Mouse (Mus musculus) heart, embryonic 11.5 days (tissue): Measurements from ENCODE around the gene Nfatc2. TPM values are rescaled to one million over a fixed set of nuclear protein-coding genes. Genes with fewer than 3 reads are reported as not detected.

Experiments used
- ATAC-seq: fragments of 200-750 bp; cut with Nextera tagmentation; replicated peaks from 2 replicates; pipeline ENCODE4 v1.8.0; 2017; ENCODE audit warnings: moderate library complexity; ENCODE audit not compliant: insufficient number of reproducible peaks, low FRiP score, low TSS enrichment
- H3K27ac ChIP-seq: fragments of 300-500 bp; sonication (generic); 2 replicates; pipeline ENCODE4 v1.5.1; 2014; ENCODE audit warnings: mild to moderate bottlenecking, low read depth, low read length
- H3K27me3 ChIP-seq: fragments of 300-500 bp; sonication (generic); 2 replicates; pipeline ENCODE4 v1.6.1; 2014; ENCODE audit warnings: mild to moderate bottlenecking, low read length, mixed read lengths; ENCODE audit not compliant: control insufficient read depth, insufficient read depth
- H3K36me3 ChIP-seq: fragments of 300-500 bp; sonication (generic); 2 replicates; pipeline ENCODE4 v1.6.1; 2014; ENCODE audit warnings: mild to moderate bottlenecking, low read length, moderate library complexity, mixed read lengths; ENCODE audit not compliant: control insufficient read depth, insufficient read depth
- H3K4me1 ChIP-seq: fragments of 300-500 bp; sonication (generic); 2 replicates; pipeline ENCODE4 v1.6.1; 2014; ENCODE audit warnings: low read length; ENCODE audit not compliant: control insufficient read depth, insufficient read depth
- H3K4me2 ChIP-seq: fragments of 300-500 bp; sonication (generic); 2 replicates; pipeline ENCODE4 v1.6.1; 2014; ENCODE audit warnings: mild to moderate bottlenecking, moderate library complexity
- H3K4me3 ChIP-seq: fragments of 300-500 bp; sonication (generic); 2 replicates; pipeline ENCODE4 v1.5.1; 2014; ENCODE audit warnings: low read depth, low read length
- H3K9ac ChIP-seq: fragments of 300-500 bp; sonication (generic); 2 replicates; pipeline ENCODE4 v1.6.1; 2014; ENCODE audit warnings: mild to moderate bottlenecking, low read depth, low read length, moderate library complexity
- H3K9me3 ChIP-seq: fragments of 300-500 bp; sonication (generic); replicated peaks from 2 replicates; pipeline ENCODE4 v1.6.1; 2016; ENCODE audit warnings: low read length; ENCODE audit not compliant: control insufficient read depth
- WGBS: fragments of 180-500 bp; shearing (Covaris S2); extraction: QIAGEN DNeasy Blood & Tissue Kit; methylation state at CpG from one replicate; pipeline ENCODE4 v1.1.7; 2014; ENCODE audit not compliant: insufficient replicate concordance; 5-methylcytosine and 5-hydroxymethylcytosine counted together
- polyA plus RNA-seq: library from polyadenylated mRNA; unstranded; fragments of >200 nt; fragmentation: Nextera tagmentation; extraction: Ambion mirVana; gene quantifications from 2 replicates; pipeline ENCODE4 v1.2.1, GENCODE M21; 2014

Nfatc2 gene
- polyA plus RNA-seq, 1 experiment from 2014 or later, result 4.2 TPM

DNA sequence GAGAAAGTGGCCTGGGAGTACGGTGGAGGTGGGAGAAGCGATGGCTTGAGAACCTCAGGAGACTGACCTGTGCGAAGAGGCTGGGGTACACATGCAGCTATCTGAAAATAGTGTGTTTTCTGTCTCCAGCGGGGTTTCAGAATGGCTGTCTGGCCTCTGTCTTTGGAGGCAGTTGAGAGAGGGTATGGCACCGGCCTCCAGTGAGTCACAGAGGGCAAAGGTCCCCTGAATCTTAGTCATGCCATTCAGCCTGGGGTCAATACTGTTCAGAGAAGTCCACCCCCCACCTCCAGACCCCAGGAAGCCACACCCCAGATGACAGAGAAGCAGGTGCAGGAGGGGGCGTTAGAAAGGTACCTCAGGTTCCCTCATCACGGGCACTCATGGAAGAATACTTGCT lies 83.7 kb downstream of the Nfatc2 start:
- no peaks in the 10 kb centered on the region for H3K9me3 ChIP-seq
- peaks cover 17% of the 10 kb centered on the region for H3K4me1 ChIP-seq
- H3K27me3 ChIP-seq, result peaks cover 9% of the 10 kb centered on the region
- no peak overlapping the region for H3K4me2 ChIP-seq
- no peak overlapping the region for H3K27ac ChIP-seq
- no peak overlapping the region for H3K9ac ChIP-seq
- 83% methylated on average over 7 of the region's 7 CpGs for WGBS
- no peak for ATAC-seq
- no peaks in the 10 kb centered on the region; the same call in 1 of the 2 replicates for H3K36me3 ChIP-seq
- H3K4me3 ChIP-seq, result no peak overlapping the region

DNA sequence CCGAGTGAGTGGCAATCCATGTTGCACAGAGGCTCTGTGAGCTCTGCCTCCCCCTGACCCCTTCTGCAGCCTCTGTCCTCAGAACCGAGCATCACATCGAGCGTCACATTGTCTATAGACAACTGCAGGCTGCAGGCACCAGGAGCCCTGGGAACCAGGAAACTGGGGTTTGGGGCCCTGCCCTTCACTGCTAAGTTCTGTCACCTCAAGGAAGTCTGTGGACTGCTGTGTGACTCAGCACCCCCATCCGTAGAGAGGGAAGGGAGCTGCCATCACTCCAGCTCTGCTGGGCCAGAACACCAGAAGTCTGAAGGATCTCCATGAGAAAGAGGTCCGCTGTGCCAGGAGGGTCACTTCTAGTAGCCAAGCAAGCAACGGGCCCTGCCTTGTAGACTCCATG lies 84.7 kb downstream of the Nfatc2 start:
- H3K27me3 ChIP-seq, result peaks cover 9% of the 10 kb centered on the region
- H3K27ac ChIP-seq, result no peak overlapping the region
- H3K9me3 ChIP-seq, result no peaks in the 10 kb centered on the region; the same call in 1 of the 2 replicates
- no peak overlapping the region for H3K9ac ChIP-seq
- no peak for ATAC-seq
- H3K4me1 ChIP-seq, result peaks cover 10% of the 10 kb centered on the region
- no peaks in the 10 kb centered on the region; the same call in 1 of the 2 replicates for H3K36me3 ChIP-seq
- no peak overlapping the region for H3K4me3 ChIP-seq
- no peak overlapping the region for H3K4me2 ChIP-seq
- WGBS, result 72% methylated on average over 7 of the region's 7 CpGs

DNA sequence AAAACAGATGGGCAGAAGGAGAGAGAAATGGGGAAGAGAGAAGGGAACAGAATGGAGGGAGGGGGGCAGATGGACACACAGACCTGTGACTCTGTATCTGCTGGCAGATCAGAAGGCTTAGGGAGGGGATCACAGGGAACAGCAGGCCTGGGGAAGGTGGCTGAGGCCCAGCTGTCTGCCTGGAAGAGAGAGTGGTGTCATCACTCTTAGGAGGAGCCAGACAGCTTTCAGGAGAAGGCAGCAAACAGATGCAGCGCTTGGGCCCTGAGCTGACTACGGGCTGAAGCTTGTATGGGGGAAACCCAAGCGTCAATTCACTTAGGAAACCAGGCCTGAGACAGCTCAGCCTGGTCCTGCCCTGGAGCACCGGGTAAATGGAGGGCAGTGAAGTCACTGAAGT lies 86.0 kb downstream of the Nfatc2 start:
- 66% methylated on average over 4 of the region's 4 CpGs for WGBS
- Histone ChIP-seq H3K27ac (no peak overlapping the region), H3K36me3 (no peaks in the 10 kb centered on the region), H3K4me2 (no peak overlapping the region), H3K4me3 (no peak overlapping the region), H3K9me3 (no peaks in the 10 kb centered on the region; the same call in 1 of the 2 replicates), H3K4me1 (peaks cover 6% of the 10 kb centered on the region), H3K27me3 (peaks cover 7% of the 10 kb centered on the region), H3K9ac (no peak overlapping the region)
- no peak for ATAC-seq

DNA sequence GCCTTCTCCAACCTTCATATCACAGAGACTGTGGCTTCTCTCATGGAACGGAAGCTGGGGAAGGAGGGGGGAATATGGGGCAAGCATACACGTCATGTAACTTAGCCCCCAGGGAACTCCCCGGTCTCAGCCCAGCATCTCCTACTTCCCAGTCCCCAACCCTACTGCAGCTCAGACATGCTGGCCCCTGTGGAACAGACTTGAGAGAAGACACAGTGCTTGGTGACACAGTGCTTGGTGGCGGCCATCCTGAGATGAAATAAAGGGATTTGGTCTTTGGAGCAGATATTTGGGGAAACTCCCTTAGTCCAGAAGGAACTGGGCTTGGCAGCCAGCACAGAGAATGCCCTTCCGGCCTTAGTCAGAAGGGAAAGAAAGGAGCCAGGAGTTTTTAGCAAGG lies 87.3 kb downstream of the Nfatc2 start:
- no peak overlapping the region for H3K27ac ChIP-seq
- no peak overlapping the region for H3K4me2 ChIP-seq
- WGBS, result 79% methylated on average over 5 of the region's 5 CpGs
- H3K4me3 ChIP-seq, result no peak overlapping the region
- H3K36me3 ChIP-seq, result no peaks in the 10 kb centered on the region
- no peak for ATAC-seq
- H3K9ac ChIP-seq, result no peak overlapping the region
- no peaks in the 10 kb centered on the region; the same call in 1 of the 2 replicates for H3K9me3 ChIP-seq
- peaks cover 10% of the 10 kb centered on the region for H3K27me3 ChIP-seq
- no peaks in the 10 kb centered on the region for H3K4me1 ChIP-seq

DNA sequence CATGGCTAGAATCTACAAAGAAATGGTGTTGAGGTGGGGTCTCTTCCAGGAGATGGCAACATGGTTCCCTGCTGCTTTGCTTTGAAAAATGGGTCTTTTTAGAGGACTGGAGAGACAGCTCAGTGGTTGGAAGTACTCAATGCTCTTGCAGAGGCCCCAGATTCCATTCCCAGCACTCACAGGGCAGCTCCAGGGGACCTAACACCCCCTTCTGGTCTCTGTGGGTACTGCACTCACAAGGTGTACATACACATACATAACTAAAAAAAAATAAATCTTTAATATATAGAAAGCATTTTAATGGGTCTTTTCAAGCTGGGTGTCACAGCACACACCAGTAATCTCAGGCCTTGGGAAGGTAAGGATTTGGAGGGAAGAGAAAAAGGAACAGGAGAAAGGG lies 89.9 kb downstream of the Nfatc2 start:
- Histone ChIP-seq H3K27ac (no peak overlapping the region), H3K27me3 (peaks cover 4% of the 10 kb centered on the region; the same call in 1 of the 2 replicates), H3K36me3 (no peaks in the 10 kb centered on the region), H3K4me1 (no peaks in the 10 kb centered on the region), H3K9me3 (no peaks in the 10 kb centered on the region; the same call in 1 of the 2 replicates), H3K9ac (no peak overlapping the region), H3K4me3 (no peak overlapping the region), H3K4me2 (no peak overlapping the region)
- no peak for ATAC-seq

DNA sequence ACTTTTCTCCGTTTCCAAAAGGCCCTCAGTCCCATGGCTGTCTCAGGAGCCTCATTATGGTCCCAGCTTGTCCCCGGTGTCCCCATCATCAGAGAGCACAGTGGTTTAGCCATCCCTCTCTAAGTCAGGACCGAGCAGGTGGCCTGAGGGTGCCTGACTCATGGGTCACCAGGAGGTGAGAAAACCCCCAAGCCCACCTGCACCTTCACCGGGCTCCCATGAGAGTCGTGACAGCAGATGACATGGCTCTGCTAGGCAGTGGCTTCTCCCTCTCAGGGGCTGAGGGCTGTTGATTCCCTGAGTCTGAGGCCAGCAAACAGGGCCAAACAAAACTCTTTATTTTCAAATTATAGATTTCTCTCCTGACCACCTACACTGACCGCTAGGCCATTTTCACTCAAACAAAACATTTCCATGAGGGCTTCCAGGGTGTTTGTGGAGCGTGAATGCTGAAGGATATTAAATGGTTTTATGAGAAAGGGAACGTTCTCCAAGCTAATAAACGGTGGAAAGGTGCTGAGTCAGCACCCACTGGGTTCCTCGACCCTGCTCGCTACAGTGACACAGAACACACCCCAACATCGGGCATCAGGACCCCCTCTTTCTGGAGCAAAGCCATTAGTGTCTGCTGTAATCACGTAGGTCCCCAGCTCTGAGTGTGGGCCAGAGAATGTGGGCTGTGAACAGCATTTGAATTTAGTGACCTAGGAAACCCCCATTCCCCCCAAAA lies 92.8 kb downstream of the Nfatc2 start:
- no peaks in the 10 kb centered on the region for H3K36me3 ChIP-seq
- H3K4me1 ChIP-seq, result no peaks in the 10 kb centered on the region
- peaks cover 8% of the 10 kb centered on the region for H3K27me3 ChIP-seq
- WGBS, result 80% methylated on average over 13 of the region's 13 CpGs
- no peak overlapping the region for H3K27ac ChIP-seq
- ATAC-seq, result no peak
- H3K4me3 ChIP-seq, result no peak overlapping the region
- no peak overlapping the region for H3K9ac ChIP-seq
- H3K4me2 ChIP-seq, result no peak overlapping the region
- H3K9me3 ChIP-seq, result no peaks in the 10 kb centered on the region; the same call in 1 of the 2 replicates

DNA sequence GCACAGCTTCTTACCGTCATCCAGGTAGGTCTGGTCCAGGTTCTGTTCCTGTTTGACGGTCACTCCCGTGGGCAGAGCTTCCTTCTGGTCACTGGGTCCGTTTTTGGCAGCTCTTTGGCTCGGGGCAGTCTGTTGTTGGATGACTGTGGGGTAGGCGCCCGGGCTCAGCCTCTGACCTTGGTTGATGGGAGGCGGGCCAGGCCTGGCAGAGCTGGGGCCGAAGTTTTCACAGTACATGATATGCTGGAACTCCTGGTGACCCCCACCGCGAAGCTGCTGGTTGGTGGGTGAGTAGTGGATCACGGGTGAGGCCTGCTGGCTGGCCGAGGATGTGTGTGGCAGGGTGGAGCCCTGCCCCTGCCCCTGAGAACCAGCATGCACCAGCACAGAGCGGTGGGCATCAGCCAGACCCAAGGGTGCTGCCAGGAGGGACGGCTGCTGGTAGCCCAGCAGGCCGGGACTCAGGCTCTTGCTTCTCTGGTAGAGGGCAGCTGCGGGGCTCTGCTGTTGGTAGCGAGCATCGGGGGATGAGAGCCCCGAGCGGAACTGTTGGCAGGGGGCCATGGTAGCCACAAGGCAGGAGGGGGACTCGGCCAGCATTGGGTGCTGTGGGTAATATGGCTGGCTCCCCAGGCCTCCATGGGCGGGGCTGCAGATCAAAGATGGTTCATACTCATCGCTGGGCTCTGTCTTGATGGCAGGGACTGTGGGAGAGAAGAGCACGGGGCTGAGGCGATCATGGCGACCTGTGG lies 96.8 kb downstream of the Nfatc2 start:
- Histone ChIP-seq H3K27me3 (peaks cover 5% of the 10 kb centered on the region), H3K9me3 (no peaks in the 10 kb centered on the region), H3K4me1 (no peaks in the 10 kb centered on the region)

DNA sequence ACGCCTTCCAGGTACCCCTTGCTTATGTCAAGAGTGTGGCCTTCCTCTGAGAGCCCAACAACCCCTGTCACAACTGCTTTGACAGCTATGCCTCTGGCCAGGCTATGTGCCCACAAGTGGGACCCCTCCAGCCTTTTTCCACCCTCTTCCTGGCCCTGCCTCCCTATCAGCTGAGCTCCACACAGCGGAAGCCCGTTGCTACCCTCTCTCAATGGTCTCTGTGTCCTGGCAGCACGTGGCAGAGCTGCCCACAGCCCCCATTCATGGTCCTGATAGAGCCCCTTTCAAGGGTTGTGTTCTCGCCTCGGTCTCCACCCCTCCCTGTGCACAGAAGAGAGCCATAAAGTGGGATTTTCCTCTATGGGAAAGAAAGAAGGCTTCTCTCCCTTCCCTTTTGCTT lies 97.7 kb downstream of the Nfatc2 start:
- Histone ChIP-seq H3K9ac (no peak overlapping the region), H3K9me3 (no peaks in the 10 kb centered on the region), H3K4me2 (no peak overlapping the region), H3K27me3 (peaks cover 5% of the 10 kb centered on the region), H3K4me1 (no peaks in the 10 kb centered on the region), H3K4me3 (no peak overlapping the region), H3K36me3 (no peaks in the 10 kb centered on the region), H3K27ac (no peak overlapping the region)
- 76% methylated on average over 6 of the region's 6 CpGs for WGBS
- no peak for ATAC-seq

More for the DNA sequence above, 96.8 kb downstream of the Nfatc2 start:
- WGBS, result 84% methylated on average over 27 of the region's 27 CpGs
- Histone ChIP-seq H3K4me3 (no peak overlapping the region), H3K36me3 (no peaks in the 10 kb centered on the region), H3K27ac (no peak overlapping the region), H3K9ac (no peak overlapping the region), H3K4me2 (no peak overlapping the region)
- ATAC-seq, result no peak
